Mouse (Mus musculus): ENCODE measurements around the gene Kmt2a.

Kmt2a gene

DNA sequence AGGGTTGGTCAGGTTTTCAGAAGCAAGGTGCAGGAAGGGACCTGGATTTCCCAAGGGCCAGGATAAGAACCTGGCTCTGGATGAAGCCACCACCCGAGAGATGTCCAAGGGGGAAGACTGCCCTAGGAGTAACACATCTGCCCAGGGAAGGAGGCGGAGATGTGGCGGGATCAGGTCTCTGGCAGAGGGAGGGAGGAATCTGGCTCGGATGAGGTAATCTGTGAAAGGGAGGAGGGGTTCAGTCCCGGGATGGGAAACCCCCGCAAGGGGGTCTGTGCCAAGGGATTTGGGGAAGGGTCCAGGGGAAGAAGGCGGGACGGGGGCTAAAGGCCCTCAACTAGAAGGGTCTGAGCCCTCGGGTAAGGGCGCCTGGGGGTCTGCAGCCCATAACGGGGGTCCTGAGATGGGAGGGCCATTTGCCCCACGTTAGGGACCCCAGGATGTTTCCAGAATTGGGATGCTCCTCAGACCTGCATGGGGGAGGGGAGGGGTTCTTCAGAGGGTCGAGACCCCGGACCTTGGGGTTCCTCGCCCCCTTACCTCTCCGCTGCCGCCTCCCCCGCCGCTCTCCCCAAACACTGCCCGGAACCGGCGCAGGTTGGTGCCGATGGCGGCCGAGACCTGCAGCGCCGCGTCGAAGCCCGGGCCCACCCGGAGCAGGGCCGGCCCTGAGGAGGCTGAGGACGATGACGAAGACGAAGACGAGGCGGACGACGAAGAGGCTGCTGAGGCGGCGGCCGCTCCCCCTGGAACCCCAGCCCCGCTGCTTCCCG, 601 bp downstream of the Kmt2a start:
- CTCF ChIA-PET: interaction anchor here (0.6 kb wide), 1 partner anchor 14 kb away, joined by 6 read pairs; no protein-coding TSS in a partner anchor

DNA sequence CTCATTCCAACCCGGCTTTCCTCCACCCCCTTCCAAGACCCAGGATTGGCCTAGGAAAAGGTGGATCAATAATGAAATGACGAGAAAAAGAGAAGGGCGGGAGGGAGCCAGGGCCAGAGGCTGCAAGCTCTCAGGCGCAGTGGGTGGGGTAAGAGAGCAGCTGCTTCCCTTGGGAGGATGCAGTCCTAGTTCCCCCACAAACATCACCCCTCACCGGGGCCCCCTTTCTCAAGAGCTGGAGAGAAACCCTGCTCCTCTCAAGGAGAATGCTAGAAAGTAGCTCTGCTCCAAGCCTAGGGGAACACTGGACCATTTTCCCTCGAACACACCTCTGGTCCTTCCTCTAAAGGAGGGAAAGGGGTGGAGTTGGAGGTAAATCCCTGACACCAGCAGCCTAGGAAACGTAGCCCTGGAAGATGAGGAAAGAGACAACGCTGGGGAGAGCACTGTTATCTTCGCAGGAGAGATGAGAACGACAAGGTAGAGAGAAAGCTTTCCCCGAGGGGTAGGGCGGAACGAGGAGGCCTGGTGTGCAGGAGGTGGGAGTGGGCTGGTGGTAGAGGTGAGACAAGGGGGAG, 1.3 kb downstream of the Kmt2a start:
- CTCF ChIA-PET: interaction anchor here (0.6 to 1.9 kb wide), 2 partner anchors 10 to 13 kb away, joined by 6 read pairs; no protein-coding TSS in a partner anchor

DNA sequence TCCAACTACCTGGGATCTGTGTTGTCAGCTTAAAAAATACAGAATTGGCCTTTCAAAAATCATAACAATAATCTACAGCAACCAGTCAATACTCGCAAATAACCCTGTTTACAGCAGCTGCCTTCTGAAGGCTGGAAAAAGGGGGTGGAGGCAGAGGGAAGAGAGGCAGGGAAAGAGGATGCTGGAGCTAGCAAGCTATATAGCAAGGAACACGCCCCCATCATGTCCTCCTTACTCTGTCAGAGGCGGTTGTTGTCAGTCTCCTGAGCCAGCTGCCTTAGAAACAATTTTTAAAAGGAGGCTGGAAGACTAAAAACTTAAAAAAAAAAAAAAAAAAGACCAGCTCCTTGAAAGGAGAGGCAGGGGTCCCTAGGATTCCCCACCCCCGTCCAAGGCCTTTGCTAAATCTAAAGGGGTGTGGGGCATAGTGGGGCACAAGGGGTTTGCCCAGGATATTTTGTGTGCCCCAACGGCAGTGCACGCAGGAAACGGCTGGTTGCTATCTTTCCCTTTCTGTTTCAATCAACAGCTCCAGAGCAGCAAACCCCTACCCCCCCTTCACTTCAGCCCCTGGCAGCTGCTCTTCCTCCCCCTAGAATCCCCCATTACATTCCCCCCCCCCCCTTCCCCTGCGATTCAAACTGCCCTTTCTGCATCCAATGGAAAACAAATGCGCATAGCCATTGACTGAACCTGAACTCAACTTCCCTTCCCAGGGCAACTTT, 2.2 kb downstream of the Kmt2a start:
- CTCF ChIA-PET: interaction anchor here (0.6 to 1.9 kb wide), 5 partner anchors 9 to 49 kb away, joined by 3 to 6 read pairs (median 3); no protein-coding TSS in a partner anchor

DNA sequence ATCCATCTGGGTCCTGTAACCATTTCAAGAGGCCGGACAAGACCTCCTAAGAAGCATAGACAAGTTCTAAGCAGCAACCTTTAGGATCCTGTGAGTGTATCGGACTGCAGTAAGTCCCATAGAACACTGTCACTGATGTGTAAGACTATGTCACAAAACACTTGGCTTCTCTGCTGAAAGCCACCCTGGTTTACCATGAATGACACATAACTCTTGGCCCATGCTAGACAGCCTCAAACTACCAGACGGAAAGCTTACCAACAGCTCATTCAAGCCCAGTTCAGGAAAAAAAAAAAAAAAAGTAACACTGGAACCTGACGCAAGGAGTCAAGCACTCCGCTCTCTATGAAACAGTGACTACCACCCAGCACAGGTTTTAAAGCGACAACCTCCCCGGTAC, 3.4 kb downstream of the Kmt2a start:
- CTCF ChIA-PET: interaction anchor here (0.7 kb wide), 1 partner anchor 632 kb away, joined by 6 read pairs; no protein-coding TSS in a partner anchor

DNA sequence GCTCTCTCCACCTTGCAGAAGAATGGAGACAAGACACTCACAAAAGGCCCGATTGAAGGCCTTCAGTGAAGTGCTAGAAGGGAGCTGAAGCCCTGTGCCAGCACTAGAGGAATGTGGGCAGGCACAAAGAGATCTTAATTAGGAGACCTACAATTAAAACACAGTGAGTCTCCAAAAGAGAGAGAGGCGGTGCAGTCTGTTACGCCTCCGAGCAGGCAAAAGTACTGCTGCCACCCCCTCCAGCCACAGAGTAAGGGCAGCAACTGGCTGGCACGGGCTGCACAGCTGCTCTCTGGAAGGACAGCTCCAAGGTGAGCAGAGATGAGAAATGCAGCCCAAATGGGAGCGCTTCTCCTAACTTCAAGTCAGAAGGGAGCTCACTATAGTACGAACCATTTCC, 5.6 kb downstream of the Kmt2a start:
- CTCF ChIA-PET: no interaction called here

DNA sequence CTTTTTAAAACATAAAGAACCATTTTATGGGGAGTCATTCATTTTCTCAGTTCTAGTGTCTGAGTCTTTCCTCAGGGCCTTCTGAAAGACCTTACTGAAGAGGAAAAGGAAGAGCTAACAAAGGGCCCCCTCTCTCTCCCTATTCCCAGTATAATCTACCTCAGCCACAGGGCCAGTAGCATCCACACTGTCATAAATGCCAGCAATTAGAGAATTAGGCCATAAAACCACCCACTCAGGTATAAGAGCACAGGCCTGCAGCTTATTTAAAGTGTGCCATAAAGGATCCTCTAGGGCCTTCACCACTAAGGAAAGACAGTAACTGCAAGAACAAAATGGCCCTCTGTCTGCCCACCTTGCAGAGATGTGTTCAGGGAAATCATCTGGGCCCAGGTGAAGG, 6.9 kb downstream of the Kmt2a start:
- CTCF ChIA-PET: no interaction called here

DNA sequence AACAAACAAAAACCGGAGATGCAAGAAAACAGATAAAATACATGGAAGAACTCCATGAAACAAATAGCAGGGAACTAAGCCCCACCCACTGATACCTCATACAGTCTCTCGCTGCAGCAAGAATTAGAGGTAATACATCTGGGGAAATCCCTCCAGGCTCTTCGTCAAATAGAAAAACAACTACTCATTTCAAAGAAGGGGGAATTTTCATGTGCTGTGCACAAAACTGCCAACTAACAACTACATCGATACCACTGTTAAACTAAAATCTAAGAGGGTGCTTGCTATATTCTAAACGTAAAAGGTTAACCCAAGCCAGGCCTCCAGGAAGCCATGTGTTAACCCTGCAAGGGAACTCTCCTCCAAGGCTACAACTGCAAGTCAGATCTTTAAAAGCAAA, 7.4 kb downstream of the Kmt2a start:
- CTCF ChIA-PET: no interaction called here

DNA sequence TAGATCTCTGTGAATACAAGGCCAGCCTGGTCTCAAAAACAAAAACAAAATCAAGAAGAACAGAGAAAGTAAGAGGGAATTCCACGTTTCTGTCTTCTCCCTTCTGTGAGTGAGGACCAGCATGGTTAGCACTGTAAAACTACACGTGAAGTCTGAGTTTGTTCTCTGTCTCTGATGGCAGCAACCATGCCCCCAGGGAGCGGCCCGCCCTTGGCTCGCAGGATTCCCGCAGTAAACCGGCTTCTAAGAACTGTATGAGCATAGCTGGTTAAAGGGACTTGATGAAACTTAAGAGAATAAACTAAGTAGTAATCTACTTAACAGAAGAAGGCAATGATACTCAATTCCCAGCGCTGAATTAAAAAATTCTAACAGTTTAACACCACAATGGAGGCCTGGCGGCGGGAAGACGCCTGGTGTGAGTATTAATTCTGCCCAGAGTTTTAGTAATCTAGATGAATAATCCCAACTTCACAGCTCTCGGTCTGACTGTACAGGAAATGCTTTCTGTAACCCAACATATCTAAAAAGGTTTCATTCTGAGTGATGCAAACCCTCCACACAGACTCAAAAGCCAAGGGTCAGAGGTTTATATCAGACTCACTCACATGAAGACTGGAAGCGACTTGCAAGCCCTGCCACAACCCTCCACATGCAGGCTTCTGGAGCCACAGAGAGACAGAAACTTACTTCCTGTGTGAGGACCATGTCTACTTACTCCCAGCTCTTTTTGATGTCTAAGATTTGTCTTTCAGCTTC, 12.6 kb downstream of the Kmt2a start:
- CTCF ChIA-PET: no interaction called here

DNA sequence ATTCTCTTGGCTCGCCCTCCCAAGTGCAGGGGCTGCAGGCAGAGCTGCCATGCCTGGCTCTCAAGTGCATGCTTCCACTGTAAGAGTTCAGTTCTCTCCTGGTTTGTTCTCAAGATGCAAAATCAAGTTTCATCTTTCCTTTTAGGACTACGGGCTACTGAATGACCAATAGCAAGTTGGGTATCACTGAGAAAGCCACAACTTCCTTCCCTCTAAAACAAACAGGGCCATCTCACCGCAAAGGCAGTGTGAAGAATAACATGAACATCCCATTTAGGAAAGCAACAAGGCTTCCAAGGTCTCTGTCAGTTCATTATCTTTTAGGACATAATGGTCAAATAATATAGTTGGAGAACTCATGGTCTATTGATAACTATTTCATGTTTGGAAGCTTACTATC, 13.4 kb downstream of the Kmt2a start:
- CTCF ChIA-PET: no interaction called here

DNA sequence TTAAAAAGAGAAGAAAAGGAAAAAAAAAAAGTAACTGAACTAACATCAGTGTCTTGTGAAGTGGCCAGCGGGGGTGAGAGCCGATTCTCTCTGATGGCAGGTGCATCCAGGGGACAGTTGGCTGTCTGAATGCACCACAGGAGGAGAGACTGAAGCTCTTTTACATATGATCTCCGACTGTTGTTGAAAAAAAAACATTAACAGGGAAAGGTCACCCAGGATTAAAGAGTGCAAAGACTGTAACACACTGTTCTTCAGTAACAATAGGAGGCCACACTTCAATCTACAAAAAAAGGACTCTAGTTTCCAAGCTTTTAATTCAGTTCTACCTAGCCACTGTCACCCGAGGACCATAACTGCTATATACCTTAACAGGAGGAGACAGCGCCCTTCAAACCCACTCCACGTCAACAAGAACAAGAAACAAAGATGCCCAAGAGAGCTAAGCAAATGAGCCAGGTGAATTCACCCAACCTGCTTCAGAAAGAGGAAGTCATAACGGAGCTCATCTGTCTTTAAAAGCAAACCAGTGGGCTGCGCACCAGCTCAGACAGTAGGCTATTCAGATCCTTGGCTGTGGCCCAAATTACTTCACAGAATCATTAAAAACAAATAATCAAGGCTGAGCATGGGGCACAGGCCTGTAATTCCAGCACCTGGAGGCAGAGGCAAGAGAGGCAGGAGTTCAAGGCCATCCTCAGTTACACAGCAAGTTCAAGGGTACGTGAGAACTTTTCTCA, 14.4 kb downstream of the Kmt2a start:
- CTCF ChIA-PET: interaction anchor here (0.7 kb wide), 3 partner anchors 14 to 631 kb away, joined by 4 to 6 read pairs (median 5); no protein-coding TSS in a partner anchor

DNA sequence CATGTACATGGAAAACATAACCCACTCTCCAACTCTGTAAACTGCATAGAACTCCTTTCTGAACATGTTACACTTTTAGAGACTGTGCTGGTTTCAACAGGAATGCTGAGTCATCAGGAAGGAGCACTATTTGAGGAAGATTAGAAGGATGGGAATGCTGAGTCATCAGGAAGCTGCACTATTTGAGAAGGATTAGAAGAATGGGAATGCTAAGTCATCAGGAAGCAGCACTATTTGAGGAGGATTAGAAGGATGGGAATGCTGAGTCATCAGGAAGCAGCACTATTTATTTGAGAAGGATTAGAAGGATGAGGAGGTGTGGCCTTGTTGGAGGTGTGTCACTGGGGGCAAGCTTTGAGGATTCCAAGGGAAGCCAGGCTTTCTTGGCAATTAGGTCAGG, 20.0 kb downstream of the Kmt2a start:
- CTCF ChIA-PET: no interaction called here

DNA sequence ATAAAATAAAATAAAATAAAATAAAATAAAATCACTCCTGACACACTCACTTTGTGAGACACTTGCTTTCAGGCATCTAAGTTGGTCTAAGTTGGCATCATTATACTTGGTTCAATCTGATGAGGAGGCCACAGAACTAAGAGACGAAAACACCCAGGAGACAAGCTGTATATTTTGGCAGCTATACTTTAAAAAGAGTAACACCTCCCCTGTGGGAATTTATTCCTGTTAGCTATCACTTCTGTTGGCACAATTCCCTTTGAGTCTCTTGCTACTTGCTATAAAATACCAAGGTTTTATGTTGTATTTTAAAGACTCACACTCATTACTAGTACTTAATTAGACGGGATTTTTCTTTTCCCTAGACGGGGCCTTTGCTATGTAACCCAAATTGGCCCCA, 22.4 kb downstream of the Kmt2a start:
- CTCF ChIA-PET: no interaction called here

DNA sequence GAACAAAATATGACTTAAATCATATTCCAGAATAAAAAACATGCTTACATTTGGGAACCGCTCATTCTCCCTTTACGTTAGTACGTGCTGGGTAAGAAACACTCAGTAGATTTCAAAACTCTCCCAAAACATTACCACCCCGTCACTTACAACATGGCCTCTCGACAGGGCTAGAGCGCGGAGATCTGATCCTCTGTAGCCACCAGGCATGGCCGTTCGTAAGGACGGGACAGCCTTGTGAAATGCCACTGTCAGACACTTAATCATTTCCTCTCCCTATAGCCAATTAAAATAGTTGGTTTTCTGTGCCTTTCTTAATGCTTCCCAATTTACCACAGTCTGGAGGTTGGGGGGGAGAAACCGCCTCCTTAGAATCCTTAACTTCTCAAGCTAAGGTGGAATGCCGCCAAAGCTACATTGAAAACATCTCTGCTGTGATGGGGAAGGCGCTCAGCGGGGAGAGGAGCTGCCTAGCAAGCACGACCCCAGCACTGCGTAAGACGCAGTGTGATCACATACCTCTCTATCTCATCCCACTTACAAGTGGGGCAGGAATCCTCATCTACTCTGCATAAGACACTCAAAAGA, 23.6 kb downstream of the Kmt2a start:
- CTCF ChIA-PET: no interaction called here

DNA sequence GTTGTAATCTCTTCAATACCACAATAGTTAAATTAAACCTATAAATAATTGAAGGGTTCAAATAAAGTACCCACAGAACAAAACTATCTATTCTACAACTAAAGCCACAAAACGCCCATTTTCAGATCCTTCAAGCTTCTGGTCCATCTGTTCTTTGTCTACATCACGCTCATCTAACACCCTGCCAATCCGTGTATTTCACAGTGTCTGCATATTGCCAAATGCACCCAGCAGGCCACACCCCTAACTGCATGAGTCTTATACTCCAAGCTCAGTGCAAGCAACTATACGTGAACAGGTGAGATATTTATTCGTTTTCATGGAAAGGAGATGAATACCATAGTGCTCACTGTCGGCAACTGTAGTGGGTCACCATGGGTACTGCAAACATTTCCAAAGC, 25.9 kb downstream of the Kmt2a start:
- CTCF ChIA-PET: no interaction called here

DNA sequence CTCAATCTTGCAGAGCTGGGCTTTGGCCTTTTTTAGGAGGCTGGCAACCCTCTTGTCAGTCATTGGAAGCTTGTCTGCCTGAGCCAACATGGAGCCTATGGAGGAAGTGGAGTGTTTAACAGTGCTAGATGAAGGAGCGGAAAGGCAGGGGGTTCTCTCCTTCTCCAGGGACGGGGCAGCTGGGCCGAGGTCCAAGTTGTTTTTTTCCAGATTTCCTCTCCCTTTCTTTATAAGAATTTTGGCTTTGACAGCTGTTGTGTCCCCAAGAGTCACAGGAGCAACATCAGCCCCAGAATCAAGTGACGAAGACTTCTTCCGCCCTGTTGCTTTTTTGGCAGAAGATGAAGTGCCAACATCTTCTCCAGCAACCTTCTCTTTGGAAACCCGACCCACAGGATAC, 33.6 kb downstream of the Kmt2a start:
- CTCF ChIA-PET: no interaction called here

DNA sequence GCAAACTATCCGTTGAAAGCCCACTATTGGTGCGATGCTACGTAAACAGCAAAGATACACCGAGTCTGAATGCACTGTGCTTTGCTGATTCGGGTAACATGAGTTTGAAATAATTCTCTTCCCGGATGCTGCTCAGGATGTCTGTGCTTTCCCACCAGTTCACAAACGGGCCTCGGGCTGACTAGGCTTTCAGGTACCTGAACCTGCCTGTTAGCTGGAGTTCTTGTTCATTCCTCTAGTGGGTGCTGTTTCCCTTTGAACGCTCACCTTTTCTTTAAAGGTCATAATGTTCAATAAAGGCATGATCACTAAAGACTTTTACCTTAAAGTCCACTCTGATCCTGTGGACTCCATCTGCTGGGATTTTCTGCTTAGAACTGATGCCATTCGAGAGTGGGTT, 39.9 kb downstream of the Kmt2a start:
- CTCF ChIA-PET: interaction anchor here (0.7 kb wide), 1 partner anchor 357 kb away, joined by 3 read pairs; no protein-coding TSS in a partner anchor

DNA sequence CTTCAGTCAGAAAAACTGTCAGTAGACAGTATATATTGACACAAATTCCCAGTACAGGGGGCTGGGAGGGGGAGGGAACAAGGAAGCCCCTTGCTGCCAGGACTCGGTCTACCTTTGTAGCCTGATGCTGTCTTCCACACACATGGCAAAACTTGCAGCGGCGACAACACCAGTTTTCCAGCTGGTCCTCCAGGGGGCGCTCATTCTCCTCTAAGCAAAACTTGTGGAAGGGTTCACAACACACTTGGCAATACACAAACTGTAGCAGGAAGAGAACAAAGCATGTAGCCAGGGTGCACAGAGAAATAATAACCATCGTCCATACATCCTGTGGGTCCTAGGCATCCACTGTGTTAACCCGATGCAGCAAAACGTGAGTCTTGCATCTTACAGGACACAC, 44.7 kb downstream of the Kmt2a start:
- CTCF ChIA-PET: no interaction called here

DNA sequence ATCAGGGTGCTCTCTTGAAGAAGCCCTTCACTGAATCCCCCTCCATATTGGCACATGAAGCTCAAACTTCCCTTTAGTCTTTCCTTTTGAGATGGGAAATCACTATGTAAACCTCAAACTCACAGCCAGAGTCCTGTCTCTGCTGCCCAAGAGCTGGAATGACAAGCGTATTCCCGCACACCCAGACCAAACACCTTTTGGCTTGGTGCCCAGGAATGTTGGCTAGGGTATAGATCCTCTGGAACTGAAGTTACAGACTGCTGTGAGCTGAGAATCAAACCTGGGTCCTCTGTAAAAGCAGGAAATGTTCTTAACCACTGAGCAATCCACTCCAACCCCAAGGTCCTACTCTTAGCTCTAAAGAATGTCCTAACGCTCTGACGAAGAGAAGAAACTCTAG, 48.7 kb downstream of the Kmt2a start:
- CTCF ChIA-PET: no interaction called here

DNA sequence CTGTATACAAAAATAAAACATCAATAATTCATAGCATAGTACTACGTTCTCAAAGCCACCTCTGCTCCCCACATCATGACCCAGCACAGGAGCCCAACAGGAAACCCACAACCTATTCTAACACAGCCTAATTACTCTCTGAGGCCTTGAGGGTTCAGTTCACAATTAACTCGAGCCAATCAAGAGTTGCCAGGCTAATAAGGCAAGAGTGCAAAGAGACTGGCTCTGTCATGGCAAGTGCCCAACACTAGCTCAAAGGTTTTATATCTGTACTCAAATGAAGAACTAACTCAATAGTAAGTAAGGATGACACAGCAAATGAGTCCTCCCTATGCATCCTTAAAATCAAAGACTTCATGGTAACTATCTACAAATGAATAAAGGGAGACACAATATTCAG, 50.6 kb downstream of the Kmt2a start:
- CTCF ChIA-PET: interaction anchor here (1.2 kb wide), 1 partner anchor 10 kb away, joined by 4 read pairs; no protein-coding TSS in a partner anchor

DNA sequence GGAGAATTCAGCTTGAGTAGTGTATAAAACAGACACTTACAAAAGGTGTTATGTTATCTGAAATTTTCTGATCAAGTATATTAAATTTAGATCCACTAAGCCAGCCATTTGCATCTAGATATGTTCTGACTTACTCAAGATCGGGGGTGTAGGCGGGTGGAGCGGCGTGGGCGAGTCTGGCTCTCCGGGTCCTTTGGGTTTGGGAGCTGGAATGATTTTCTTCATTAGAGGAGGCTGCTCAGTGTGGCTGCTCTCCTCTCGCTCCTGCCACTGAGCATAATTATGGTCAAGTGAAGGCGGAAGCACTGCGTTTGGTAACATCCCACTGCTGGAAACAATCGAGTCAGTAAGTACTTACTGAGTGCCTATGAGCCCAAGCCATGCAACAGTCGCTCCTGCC, 52.2 kb downstream of the Kmt2a start:
- CTCF ChIA-PET: no interaction called here

DNA sequence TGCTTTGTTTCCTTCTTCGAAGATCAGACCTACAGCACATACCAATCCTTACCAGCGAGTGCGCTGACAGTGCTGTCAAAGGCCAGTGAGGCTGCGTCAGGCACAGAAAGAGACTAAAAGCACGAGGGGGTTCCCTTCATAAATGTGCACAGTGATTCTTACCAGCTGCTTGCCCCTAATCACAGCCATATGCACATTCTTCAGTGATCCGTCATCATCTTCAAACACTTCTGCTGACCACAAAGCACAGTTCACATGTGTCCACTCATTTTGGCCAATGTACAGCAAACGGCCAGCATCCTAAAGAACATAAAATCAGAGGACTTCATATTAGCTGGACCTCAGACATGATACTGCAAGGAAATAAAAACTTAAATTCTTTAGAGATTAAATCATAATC, 54.4 kb downstream of the Kmt2a start:
- CTCF ChIA-PET: no interaction called here
